Mouse (Mus musculus) heart, embryonic 13.5 days (tissue): ENCODE measurements at regions not wholly inside any gene's neighbourhood (a gene's known extent, or its start where the extent isn't known, plus 50 kb on each side); places are given as distances from the start of the nearest gene placed in this dataset.
A peak's percentile ranks its signal among the peaks of the same experiment; 100 is the strongest.
"Not testable (repeated sequence)": the region's sequence is repeated elsewhere in the genome, so short reads cannot be mapped to it uniquely, and the experiment has no call there.

Experiments used
- ATAC-seq: fragments of 200-750 bp; cut with Nextera tagmentation; 2 replicates; pipeline ENCODE4 v1.8.0; 2017; ENCODE audit warnings: moderate TSS enrichment; ENCODE audit not compliant: insufficient number of reproducible peaks, low FRiP score, low TSS enrichment; ENCODE audit errors: extremely low read depth
- H3K27ac ChIP-seq: fragments of 300-500 bp; sonication (generic); replicated peaks from 2 replicates; pipeline ENCODE4 v1.5.1; 2015; ENCODE audit warnings: moderate library complexity, mild to moderate bottlenecking, inconsistent platforms
- H3K27me3 ChIP-seq: fragments of 300-500 bp; sonication (generic); replicated peaks from 2 replicates; pipeline ENCODE4 v1.6.1; 2015; ENCODE audit warnings: mild to moderate bottlenecking, inconsistent platforms
- H3K36me3 ChIP-seq: fragments of 300-500 bp; sonication (generic); 2 replicates; pipeline ENCODE4 v1.6.1; 2015; ENCODE audit warnings: mild to moderate bottlenecking, inconsistent platforms
- H3K4me1 ChIP-seq: fragments of 300-500 bp; sonication (generic); 2 replicates; pipeline ENCODE4 v1.6.1; 2015; ENCODE audit warnings: inconsistent platforms
- H3K4me2 ChIP-seq: fragments of 300-500 bp; sonication (generic); 2 replicates; pipeline ENCODE4 v1.6.1; 2015; ENCODE audit warnings: inconsistent platforms, mild to moderate bottlenecking, moderate library complexity
- H3K4me3 ChIP-seq: fragments of 300-500 bp; sonication (generic); 2 replicates; pipeline ENCODE4 v1.5.1; 2015; ENCODE audit warnings: moderate library complexity, mild to moderate bottlenecking, inconsistent platforms
- H3K9ac ChIP-seq: fragments of 300-500 bp; sonication (generic); 2 replicates; pipeline ENCODE4 v1.6.1; 2015; ENCODE audit warnings: inconsistent platforms, mild to moderate bottlenecking, moderate library complexity
- H3K9me3 ChIP-seq: fragments of 300-500 bp; sonication (generic); 2 replicates; pipeline ENCODE4 v1.6.1; 2016; ENCODE audit warnings: inconsistent platforms
- WGBS: fragments of 180-500 bp; shearing (Covaris S2); methylation state at CpG from one replicate; pipeline ENCODE4 v1.1.7; 2015; ENCODE audit warnings: mixed read lengths; 5-methylcytosine and 5-hydroxymethylcytosine counted together

- Histone ChIP-seq H3K4me1 (no peaks in the 10 kb centered on the region), H3K9ac (no peak overlapping the region), H3K36me3 (no peaks in the 10 kb centered on the region), H3K4me3 (no peak overlapping the region), H3K4me2 (no peak overlapping the region), H3K27ac (no peak overlapping the region), H3K9me3 (no peaks in the 10 kb centered on the region), H3K27me3 (no peaks in the 10 kb centered on the region)
- ATAC-seq = no peak
- WGBS = 75% methylated on average over 5 of the region's 5 CpGs
Measured at GRCm38 (mm10) chr13:52298362-52298761, 232.7 kb downstream of the Diras2 start.

GRCm38 (mm10) chr13:52305328-52305727 lies 225.8 kb downstream of the Diras2 start:
- H3K9ac ChIP-seq, H3K27me3 ChIP-seq, H3K9me3 ChIP-seq, H3K4me3 ChIP-seq, ATAC-seq, H3K27ac ChIP-seq, H3K4me2 ChIP-seq, H3K36me3 ChIP-seq: not testable (repeated sequence)
- H3K4me1 ChIP-seq = peaks cover 12% of the 10 kb centered on the region

- no peak overlapping the region for H3K9ac ChIP-seq
- WGBS = 51% methylated on average over 9 of the region's 9 CpGs
- H3K4me1 ChIP-seq = peaks cover 12% of the 10 kb centered on the region
- no peaks in the 10 kb centered on the region for H3K27me3 ChIP-seq
- peak overlapping the region; percentile 12 for H3K4me2 ChIP-seq
- H3K27ac ChIP-seq = 0 out of 2 replicates have a peak overlapping the region, but pooled peaks have one; percentile 2
- H3K9me3 ChIP-seq = no peaks in the 10 kb centered on the region
- no peak overlapping the region for H3K4me3 ChIP-seq
- no peaks in the 10 kb centered on the region for H3K36me3 ChIP-seq
- no peak for ATAC-seq
Measured at GRCm38 (mm10) chr13:52306783-52307440, 224.2 kb downstream of the Diras2 start.

GRCm38 (mm10) chr13:52310954-52311353 lies 220.1 kb downstream of the Diras2 start:
- Histone ChIP-seq H3K9me3 (no peaks in the 10 kb centered on the region), H3K4me3 (no peak overlapping the region), H3K27ac (no peak overlapping the region), H3K27me3 (no peaks in the 10 kb centered on the region), H3K36me3 (no peaks in the 10 kb centered on the region), H3K9ac (no peak overlapping the region), H3K4me2 (no peak overlapping the region), H3K4me1 (peaks cover 12% of the 10 kb centered on the region)
- no peak for ATAC-seq
- 55% methylated on average over 2 of the region's 2 CpGs for WGBS

- Histone ChIP-seq H3K4me1 (no peaks in the 10 kb centered on the region), H3K4me2 (no peak overlapping the region), H3K4me3 (no peak overlapping the region), H3K27me3 (no peaks in the 10 kb centered on the region), H3K9me3 (no peaks in the 10 kb centered on the region), H3K36me3 (no peaks in the 10 kb centered on the region), H3K9ac (no peak overlapping the region), H3K27ac (no peak overlapping the region)
- no peak for ATAC-seq
- 94% methylated on average over 2 of the region's 2 CpGs for WGBS
Measured at GRCm38 (mm10) chr13:52318276-52318675, 212.8 kb downstream of the Diras2 start.

GRCm38 (mm10) chr13:52323691-52324090 lies 207.4 kb downstream of the Diras2 start:
- Histone ChIP-seq H3K4me1 (no peaks in the 10 kb centered on the region; the same call in 1 of the 2 replicates), H3K27me3 (no peaks in the 10 kb centered on the region), H3K4me3 (no peak overlapping the region), H3K9ac (no peak overlapping the region), H3K36me3 (no peaks in the 10 kb centered on the region), H3K9me3 (no peaks in the 10 kb centered on the region), H3K4me2 (no peak overlapping the region), H3K27ac (no peak overlapping the region)
- WGBS = 57% methylated on average over 3 of the region's 3 CpGs
- ATAC-seq = no peak

- 82% methylated on average over 3 of the region's 3 CpGs for WGBS
- H3K4me3 ChIP-seq, ATAC-seq, H3K27ac ChIP-seq, H3K36me3 ChIP-seq, H3K9ac ChIP-seq, H3K4me1 ChIP-seq, H3K9me3 ChIP-seq, H3K4me2 ChIP-seq, H3K27me3 ChIP-seq: not testable (repeated sequence)
Measured at GRCm38 (mm10) chr13:52324378-52324777, 206.7 kb downstream of the Diras2 start.

GRCm38 (mm10) chr13:52325647-52326046 lies 205.4 kb downstream of the Diras2 start:
- not testable (repeated sequence) for H3K4me1 ChIP-seq, H3K4me2 ChIP-seq, H3K9me3 ChIP-seq, H3K36me3 ChIP-seq, H3K27me3 ChIP-seq, H3K9ac ChIP-seq, H3K27ac ChIP-seq, ATAC-seq, H3K4me3 ChIP-seq
- 83% methylated on average over 6 of the region's 6 CpGs for WGBS

GRCm38 (mm10) chr13:52327734-52328133 lies 203.3 kb downstream of the Diras2 start:
- H3K36me3 ChIP-seq = no peaks in the 10 kb centered on the region
- no peaks in the 10 kb centered on the region; the same call in 1 of the 2 replicates for H3K4me1 ChIP-seq
- H3K27me3 ChIP-seq = no peaks in the 10 kb centered on the region
- no peak overlapping the region for H3K27ac ChIP-seq
- H3K4me2 ChIP-seq = no peak overlapping the region
- no peak overlapping the region for H3K9ac ChIP-seq
- no peak for ATAC-seq
- no peak overlapping the region for H3K4me3 ChIP-seq
- WGBS = 83% methylated on average over 9 of the region's 9 CpGs
- no peaks in the 10 kb centered on the region for H3K9me3 ChIP-seq

GRCm38 (mm10) chr13:52328766-52329165 lies 202.3 kb downstream of the Diras2 start:
- WGBS = 67% methylated on average over 8 of the region's 8 CpGs
- Histone ChIP-seq H3K4me2 (no peak overlapping the region), H3K9ac (no peak overlapping the region), H3K9me3 (no peaks in the 10 kb centered on the region), H3K27ac (no peak overlapping the region), H3K27me3 (no peaks in the 10 kb centered on the region), H3K36me3 (no peaks in the 10 kb centered on the region), H3K4me1 (no peaks in the 10 kb centered on the region; the same call in 1 of the 2 replicates), H3K4me3 (no peak overlapping the region)
- ATAC-seq = no peak

GRCm38 (mm10) chr13:52331068-52331467 lies 200.0 kb downstream of the Diras2 start:
- Histone ChIP-seq H3K9me3 (no peaks in the 10 kb centered on the region), H3K27me3 (no peaks in the 10 kb centered on the region), H3K4me1 (no peaks in the 10 kb centered on the region), H3K9ac (no peak overlapping the region), H3K36me3 (no peaks in the 10 kb centered on the region), H3K4me2 (no peak overlapping the region), H3K4me3 (no peak overlapping the region), H3K27ac (no peak overlapping the region)
- ATAC-seq = no peak
- WGBS = 82% methylated on average over 5 of the region's 5 CpGs

- Histone ChIP-seq H3K36me3 (no peaks in the 10 kb centered on the region), H3K27me3 (no peaks in the 10 kb centered on the region), H3K9me3 (no peaks in the 10 kb centered on the region), H3K4me3 (no peak overlapping the region), H3K4me2 (no peak overlapping the region), H3K9ac (no peak overlapping the region), H3K4me1 (peaks cover 16% of the 10 kb centered on the region), H3K27ac (no peak overlapping the region)
- whole genome bisulfite sequencing = 83% methylated on average over 3 of the region's 3 CpGs
- no peak for ATAC-seq
Measured at GRCm38 (mm10) chr13:52334962-52335361, 196.1 kb downstream of the Diras2 start.
